Mouse (Mus musculus) urinary bladder, postnatal 14 days (tissue): ENCODE measurements around the gene Twf1.

ENCODE experiments used
- DNase-seq: peaks from one replicate; pipeline ENCODE4 v3.0.0; 2021; ENCODE audit warnings: low spot score

Twf1 gene

GRCm38 (mm10) chr15:94589219-94590075, at the start of gene Twf1:
Gene Twf1 (minus strand): TSS chr15:94589889.
- peak; percentile 99 for DNase-seq

GRCm38 (mm10) chr15:94639126-94639525, 49.4 kb upstream of the Twf1 start:
- DNase-seq = no peak

- no peak for DNase-seq
These were observed 48.5 kb upstream of the Twf1 start for GRCm38 (mm10) chr15:94638207-94638606.

GRCm38 (mm10) chr15:94634524-94634923, 44.8 kb upstream of the Twf1 start:
- no peak for DNase-seq

- DNase-seq = no peak
These were observed 40.9 kb upstream of the Twf1 start for GRCm38 (mm10) chr15:94630553-94630952.

- peak; percentile 50 for DNase-seq
These were observed 39.3 kb upstream of the Twf1 start, which contains the start of gene Tmem117 for GRCm38 (mm10) chr15:94628830-94629601. Gene Tmem117 (plus strand): TSS chr15:94629232.

GRCm38 (mm10) chr15:94628463-94628829, 38.8 kb upstream of the Twf1 start:
- DNase-seq = no peak

- no peak for DNase-seq
These were observed 31.2 kb upstream of the Twf1 start for GRCm38 (mm10) chr15:94620909-94621308.

- no peak for DNase-seq
These were observed 26.3 kb upstream of the Twf1 start for GRCm38 (mm10) chr15:94616036-94616435.

GRCm38 (mm10) chr15:94607768-94608167, 18.1 kb upstream of the Twf1 start:
- no peak for DNase-seq

- DNase-seq = no peak
These were observed 12.8 kb upstream of the Twf1 start for GRCm38 (mm10) chr15:94602441-94602840.

GRCm38 (mm10) chr15:94601339-94601738, 11.7 kb upstream of the Twf1 start:
- DNase-seq = peak; percentile 71

- DNase-seq = no peak
These were observed 10.5 kb upstream of the Twf1 start for GRCm38 (mm10) chr15:94600145-94600707.

GRCm38 (mm10) chr15:94593586-94593985, 3.9 kb upstream of the Twf1 start:
- no peak for DNase-seq

GRCm38 (mm10) chr15:94591356-94591755, 1.7 kb upstream of the Twf1 start:
- peak; percentile 50 for DNase-seq

GRCm38 (mm10) chr15:94590083-94590482, 394 bp upstream of the Twf1 start:
- no peak for DNase-seq

- DNase-seq = no peak
These were observed 1.6 kb downstream of the Twf1 start for GRCm38 (mm10) chr15:94587826-94588715.

- DNase-seq = no peak
These were observed 5.0 kb downstream of the Twf1 start for GRCm38 (mm10) chr15:94584738-94585137.

- no peak for DNase-seq
These were observed 6.5 kb downstream of the Twf1 start for GRCm38 (mm10) chr15:94583153-94583552.

- DNase-seq = no peak
These were observed 7.6 kb downstream of the Twf1 start for GRCm38 (mm10) chr15:94582000-94582593.

- DNase-seq = no peak
These were observed 15.0 kb downstream of the Twf1 start for GRCm38 (mm10) chr15:94574566-94575268.
